Mouse (Mus musculus): Measurements from ENCODE around the gene Crlf2. TPM values are rescaled to one million over a fixed set of nuclear protein-coding genes. Genes with fewer than 3 reads are reported as not detected.

Gene Crlf2
- 10 to 100 TPM; 23.1 to 25.9 TPM for total RNA-seq (2021)
- long read RNA-seq, experiment 1, transcript Crlf2-201 (8 exons, 1,323 nt): major isoform, 15 of 35 reads
- long read RNA-seq, experiment 1, partial matches to known transcripts: 8 of 35 reads
- long read RNA-seq, experiment 1, other reads (novel, unspliced or antisense): 9 of 35 reads
- long read RNA-seq, experiment 2, transcript Crlf2-201 (8 exons, 1,323 nt): major isoform, 5 of 16 reads
- long read RNA-seq, experiment 2, partial matches to known transcripts: 7 of 16 reads
- long read RNA-seq, experiment 2, other reads (novel, unspliced or antisense): 1 of 16 reads

DNA sequence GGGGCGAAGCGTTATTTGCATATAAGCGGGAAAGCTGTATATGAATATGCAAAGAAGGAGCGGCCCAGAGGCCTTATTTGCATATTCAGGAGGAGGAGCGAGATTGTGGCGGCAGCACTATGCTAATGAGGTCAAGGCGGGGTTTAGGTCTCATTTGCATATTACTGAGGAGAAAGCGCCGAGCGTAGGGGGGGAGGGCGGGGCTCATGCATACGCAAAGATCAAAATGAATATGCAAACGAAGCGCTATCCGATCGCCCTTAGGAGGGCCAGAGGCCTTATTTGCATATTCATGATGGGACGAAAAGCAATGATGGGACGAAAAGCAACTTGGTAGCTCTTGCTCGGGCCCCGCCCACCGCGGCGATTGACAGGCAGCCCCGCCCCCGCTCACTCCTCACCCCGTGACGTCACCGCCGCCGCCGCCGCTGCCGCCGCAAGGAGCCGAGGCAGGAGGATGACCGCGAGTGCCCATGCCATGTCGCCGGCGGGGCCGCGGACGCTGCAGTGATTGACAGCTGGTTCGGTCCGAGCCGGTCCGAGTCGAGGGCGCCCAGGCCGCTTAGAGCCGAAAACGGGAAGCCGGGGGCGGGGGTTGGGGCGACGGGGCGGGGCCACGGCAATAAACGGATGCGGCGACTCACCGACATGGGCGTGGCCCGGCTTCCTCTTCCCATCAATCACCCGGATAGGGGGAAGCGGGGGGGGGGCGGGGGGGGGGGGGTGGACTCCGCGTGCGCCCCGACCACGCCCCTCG lies at the start of gene Crlf2:
Crlf2 (minus strand) TSS at position 590 of the 757 bp plus-strand sequence.
- peak; percentile 94 for DNase-seq

DNA sequence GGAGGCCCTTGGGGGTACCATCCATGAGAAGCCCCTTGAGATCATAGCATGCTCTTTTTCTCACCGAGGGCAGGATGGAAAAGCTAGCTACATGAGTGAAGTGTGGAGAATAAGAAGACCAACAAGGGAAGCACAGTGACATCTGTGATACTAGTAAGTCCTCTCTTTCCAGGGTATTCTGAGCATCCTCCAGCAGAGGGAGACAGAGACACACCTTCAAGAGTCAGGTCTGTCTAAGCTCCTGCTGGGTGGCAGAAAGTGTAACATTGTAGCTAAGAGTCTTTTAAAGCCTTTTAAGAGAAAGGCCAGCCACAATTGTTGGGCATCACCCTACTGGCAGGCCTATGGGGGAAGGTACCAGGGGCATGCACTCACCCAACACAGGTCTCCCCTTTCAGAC lies 43.8 kb upstream of the Crlf2 start:
- peak; percentile 43 for DNase-seq

- DNase-seq: peak; percentile 61
Measured at GRCm38 (mm10) chr5:109601080-109601479, 42.3 kb upstream of the Crlf2 start.

GRCm38 (mm10) chr5:109598876-109599275 lies 40.1 kb upstream of the Crlf2 start:
- no peak for DNase-seq

GRCm38 (mm10) chr5:109596647-109597046 lies 37.9 kb upstream of the Crlf2 start:
- peak; percentile 46 for DNase-seq

DNA sequence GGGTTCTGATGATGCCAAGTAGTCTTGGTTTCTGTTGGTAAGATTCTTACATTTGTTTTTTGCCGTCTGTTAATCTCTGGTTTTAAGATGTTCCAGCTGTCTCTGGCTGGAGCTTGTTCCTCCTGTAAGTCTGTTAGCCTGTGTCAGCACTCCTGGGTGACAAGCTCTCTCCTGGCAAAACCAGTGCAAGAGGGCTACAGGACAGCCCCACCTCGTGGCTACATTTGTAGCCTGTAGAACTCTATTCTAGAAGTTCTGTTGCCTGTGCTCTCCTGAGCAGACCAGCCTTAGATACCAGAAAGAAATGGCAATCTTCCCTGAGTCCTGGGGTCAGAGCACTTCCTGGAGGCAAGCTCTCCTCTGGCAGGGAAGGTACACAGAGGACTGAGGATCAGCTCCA lies 4.0 kb upstream of the Crlf2 start:
- DNase-seq: no peak

- no peak for DNase-seq
Measured at GRCm38 (mm10) chr5:109559191-109559590, 398 bp upstream of the Crlf2 start.

- DNase-seq: no peak
Measured at GRCm38 (mm10) chr5:109558123-109558403, 730 bp downstream of the Crlf2 start.

DNA sequence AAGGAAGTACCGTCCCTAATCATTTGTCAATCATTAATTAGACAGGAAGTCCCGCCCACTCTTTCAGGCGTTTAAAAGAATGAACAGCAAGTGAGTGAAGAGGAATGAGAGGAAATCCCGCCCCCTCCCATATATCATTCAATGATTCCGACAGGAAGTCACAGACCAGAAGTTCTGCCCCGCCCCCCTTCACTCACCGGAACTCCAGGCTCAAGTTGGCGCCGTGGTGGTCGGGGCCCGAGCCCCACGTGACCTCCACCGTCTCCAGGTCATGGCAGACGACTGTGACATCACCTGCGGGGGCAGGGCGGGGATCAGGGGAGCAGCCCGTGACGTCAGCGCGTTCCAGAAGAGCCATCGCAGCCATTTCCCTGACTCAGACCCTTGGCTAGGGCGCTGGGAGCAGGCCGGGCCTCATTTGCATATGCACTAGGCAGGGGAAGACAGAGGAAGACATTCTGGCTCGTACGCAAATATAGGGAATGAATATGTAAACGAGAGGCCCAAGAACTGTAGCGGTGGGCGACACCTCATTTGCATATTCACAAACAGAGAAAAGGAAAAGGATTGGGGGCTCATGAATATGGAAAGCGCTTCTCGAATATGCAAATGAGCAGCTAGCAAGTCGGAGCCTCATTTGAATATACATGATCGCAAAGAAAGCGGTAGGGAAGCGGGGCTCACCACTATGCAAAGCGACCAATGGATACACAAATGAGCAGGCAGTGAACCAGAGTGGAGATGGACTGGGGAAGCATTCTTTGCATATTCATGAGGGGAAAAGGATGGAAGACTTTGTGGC lies 1.3 kb downstream of the Crlf2 start:
- peak; percentile 97 for DNase-seq

GRCm38 (mm10) chr5:109556591-109557320 lies 2.0 kb downstream of the Crlf2 start:
- peak; percentile 93 for DNase-seq

DNA sequence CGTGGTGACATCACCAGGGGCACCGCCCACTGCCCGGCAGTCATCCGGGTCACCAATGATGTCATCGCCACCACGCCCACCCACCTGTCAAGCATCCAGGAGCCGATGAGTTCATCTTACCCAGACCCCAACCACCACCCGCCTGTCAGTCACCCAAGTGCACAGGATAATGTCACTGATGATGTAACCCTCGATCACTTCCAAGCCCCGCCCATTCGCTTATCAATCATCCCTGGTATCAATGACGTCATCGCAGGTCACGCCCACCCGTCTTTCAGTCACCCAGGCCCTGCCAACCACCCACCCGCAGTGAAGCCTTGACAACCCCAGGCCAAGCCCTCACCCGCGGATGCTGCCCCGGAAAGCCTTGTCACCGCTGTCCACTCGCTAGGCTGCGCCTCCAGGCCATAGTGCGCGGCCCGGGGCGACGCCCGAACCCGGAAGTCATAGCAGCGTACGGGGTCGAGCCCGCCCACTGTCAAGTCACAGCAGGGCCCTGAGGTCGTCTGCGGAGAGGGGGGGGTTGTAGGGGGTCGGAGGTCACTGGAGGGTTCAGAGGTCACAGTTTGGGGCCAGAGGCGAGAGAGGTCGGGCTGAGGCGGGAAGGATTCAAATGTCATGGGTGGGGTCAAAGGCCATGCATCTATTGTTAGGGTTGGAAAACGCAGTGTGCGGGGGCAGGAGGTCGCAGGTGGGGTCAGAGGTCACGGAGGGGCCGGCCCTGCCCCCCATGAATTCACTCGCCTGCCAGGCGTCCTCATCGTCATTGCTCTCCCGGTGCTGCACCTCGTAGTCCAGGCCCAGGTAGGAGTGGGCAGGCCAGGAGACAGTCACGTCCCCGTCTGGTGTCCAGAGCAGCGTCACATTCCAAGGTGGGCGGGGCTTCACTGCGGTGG lies 2.9 kb downstream of the Crlf2 start:
- DNase-seq: no peak

GRCm38 (mm10) chr5:109555236-109555675 lies 3.5 kb downstream of the Crlf2 start:
- DNase-seq: peak; percentile 14

DNA sequence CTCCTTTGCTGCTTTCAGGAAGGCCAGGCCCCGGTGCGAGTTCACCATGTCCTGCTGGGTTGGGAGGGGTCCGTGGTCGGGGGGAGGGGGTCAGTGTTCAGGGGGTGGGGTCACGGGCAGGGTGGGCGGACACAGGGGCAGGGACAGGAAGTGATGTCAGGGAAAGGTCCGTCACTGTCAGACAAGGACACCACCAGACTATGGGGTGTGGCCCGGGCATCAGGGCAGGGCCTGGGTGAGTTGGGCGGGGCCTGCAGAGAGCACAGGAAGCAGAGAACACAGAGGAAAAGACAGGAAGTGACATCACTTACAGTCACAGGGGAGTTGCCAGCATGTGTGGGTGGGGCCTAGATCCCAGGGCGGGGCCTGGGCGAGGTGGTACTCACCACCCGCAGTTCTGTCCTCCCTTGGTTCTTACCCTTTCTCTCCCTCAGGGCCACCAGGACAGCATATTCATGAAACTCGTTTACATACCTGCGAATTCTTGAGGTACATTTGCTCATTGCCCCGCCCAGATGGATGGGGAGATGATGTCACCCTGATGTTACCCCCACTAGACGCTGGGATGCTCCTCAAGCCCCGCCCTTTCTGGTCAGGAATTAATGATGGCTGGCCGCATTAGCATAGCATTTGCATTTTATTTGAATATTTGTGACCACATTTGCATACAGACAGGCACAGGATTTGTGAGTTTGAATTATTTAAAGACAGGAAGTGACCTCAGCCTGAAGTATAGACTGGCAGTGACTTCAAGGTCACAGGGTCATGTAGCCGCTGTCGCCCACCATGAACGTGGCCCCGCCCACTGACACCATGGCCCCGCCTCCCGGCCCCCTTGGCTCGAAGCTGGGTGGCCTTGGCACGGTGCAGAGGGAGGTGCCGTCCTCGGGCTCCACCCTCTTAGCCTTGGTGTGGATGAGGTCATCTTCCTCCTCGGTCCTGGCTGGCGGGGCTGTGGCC lies 4.4 kb downstream of the Crlf2 start:
- DNase-seq: peak; percentile 16

GRCm38 (mm10) chr5:109553160-109553930 lies 5.4 kb downstream of the Crlf2 start:
- peak; percentile 3 for DNase-seq

DNA sequence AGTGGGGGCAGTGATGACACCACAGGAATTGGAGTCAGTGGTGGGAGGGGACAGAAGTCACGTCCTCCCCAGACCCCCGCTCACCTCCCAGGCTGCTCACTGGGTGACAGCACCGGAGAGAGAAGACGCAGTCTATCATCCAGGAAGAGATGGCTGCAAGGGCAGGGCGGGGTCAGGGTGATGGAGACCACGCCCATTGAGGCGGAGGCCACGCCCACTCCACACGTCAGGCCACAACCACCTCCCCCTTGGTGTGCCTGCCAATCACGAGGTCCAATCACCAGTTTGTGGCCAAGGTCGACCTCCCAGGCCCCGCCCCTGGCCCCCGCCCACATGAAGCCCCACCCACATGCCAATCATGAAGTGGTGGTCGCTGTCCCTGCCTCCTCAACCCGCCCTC lies 6.3 kb downstream of the Crlf2 start:
- DNase-seq: no peak

DNA sequence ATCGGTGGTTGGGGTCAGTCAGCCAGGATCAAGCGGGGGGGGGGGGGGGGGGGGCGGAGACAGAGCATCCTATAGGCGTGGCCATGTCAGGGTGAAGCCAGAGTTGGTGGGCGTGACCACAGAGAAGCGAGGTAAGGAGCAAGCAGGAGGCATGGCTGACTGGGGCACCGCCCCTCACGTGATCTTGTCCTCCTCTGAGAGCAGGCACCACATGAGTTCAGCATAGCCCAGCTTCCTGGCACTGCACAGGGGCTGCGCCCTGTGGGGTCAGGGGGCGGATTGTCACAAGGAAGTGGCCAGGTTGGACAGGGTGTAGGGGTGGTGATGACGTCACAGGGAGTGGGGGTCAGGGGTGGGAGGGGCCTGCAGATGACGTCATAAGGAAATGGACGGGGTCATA lies 6.7 kb downstream of the Crlf2 start:
- DNase-seq: no peak

- DNase-seq: peak; percentile 5
Measured at GRCm38 (mm10) chr5:109551041-109551765, 7.6 kb downstream of the Crlf2 start.

GRCm38 (mm10) chr5:109550225-109550935 lies 8.4 kb downstream of the Crlf2 start:
- DNase-seq: no peak
